19 mouse cellular contexts compared by ENCODE assay signal in genomic region chr12:10462956-10463355, GRCm38 (mm10).
DNase-seq lines count a peak whose midpoint lies in the region; ATAC-seq and TF ChIP-seq lines count a peak whose summit lies in the region.
"Had no signal": no experiment of that assay in that cellular context is flagged by ENCODE, and none has a peak within 500 bp of the region (broad histone marks: within the 10 kb centered on the region; RNA-seq: fewer than 3 reads in every experiment).

No protein-coding gene starts in this region.

- H3K4me2 ChIP-seq in embryonic facial prominence, embryonic 13.5 days: no peak overlapping the region
- H3K4me2 ChIP-seq in midbrain, postnatal 0 days (ENCODE audit: low read depth, low read length, poor library complexity, severe bottlenecking): no peak overlapping the region
- no peak overlapping the region for H3K4me2 ChIP-seq in midbrain, embryonic 15.5 days
- H3K4me2 ChIP-seq: hindbrain, embryonic 15.5 days; neural tube, embryonic 13.5 days had no signal

- H3K9ac ChIP-seq in embryonic facial prominence, embryonic 13.5 days: no peak overlapping the region
- no peak overlapping the region for H3K9ac ChIP-seq in midbrain, postnatal 0 days (replicated peaks; ENCODE audit: low read length, poor library complexity, severe bottlenecking)
- no peak overlapping the region for H3K9ac ChIP-seq in midbrain, embryonic 15.5 days
- H3K9ac ChIP-seq: forebrain, postnatal 0 days; hindbrain, embryonic 15.5 days; liver, embryonic 14.5 days; neural tube, embryonic 13.5 days had no signal

- TF ChIP-seq CTCF in midbrain, postnatal 0 days (IDR thresholded peaks at IDR 0.05): no peak

- H3K27ac ChIP-seq in embryonic facial prominence, embryonic 13.5 days: peak overlapping the region; percentile 55
- no peak overlapping the region for H3K27ac ChIP-seq in embryonic facial prominence, embryonic 10.5 days (replicated peaks)
- H3K27ac ChIP-seq in midbrain, postnatal 0 days (ENCODE audit: low read depth, low read length): no peak overlapping the region
- no peak overlapping the region for H3K27ac ChIP-seq in midbrain, embryonic 15.5 days
- H3K27ac ChIP-seq: hindbrain, embryonic 15.5 days; liver, embryonic 14.5 days; neural tube, embryonic 13.5 days had no signal

- no peak for DNase-seq in embryonic facial prominence, embryonic 10.5 days (ENCODE audit: low spot score)
- DNase-seq in midbrain, postnatal 0 days (ENCODE audit: low spot score): peak; percentile 8
- peak; percentile 55 for DNase-seq in gastrocnemius, postnatal 10 days
- DNase-seq in testis, postnatal 14 days (ENCODE audit: low spot score): peak; percentile 10
- DNase-seq in right cerebral cortex, postnatal 25 days: no peak
- no peak for DNase-seq in layer of hippocampus, postnatal 10 days (ENCODE audit: low spot score in 2 of 2)
- DNase-seq: adrenal gland, postnatal 36 days; B cell, adult 2 months; cerebellum, adult 9-10 months; forebrain, postnatal 0 days; right cerebral cortex, postnatal 14 days had no signal

- no peak overlapping the region for H3K4me3 ChIP-seq in embryonic facial prominence, embryonic 13.5 days
- H3K4me3 ChIP-seq in embryonic facial prominence, embryonic 10.5 days: no peak overlapping the region
- H3K4me3 ChIP-seq in midbrain, postnatal 0 days (ENCODE audit: low read depth, low read length): no peak overlapping the region
- no peak overlapping the region for H3K4me3 ChIP-seq in midbrain, embryonic 15.5 days
- H3K4me3 ChIP-seq: hindbrain, embryonic 15.5 days; neural tube, embryonic 13.5 days had no signal

- 43% methylated on average over 3 of the region's 3 CpGs for WGBS in embryonic facial prominence, embryonic 13.5 days
- 56% methylated on average over 3 of the region's 3 CpGs for WGBS in embryonic facial prominence, embryonic 10.5 days
- WGBS in midbrain, postnatal 0 days: 63% methylated on average over 3 of the region's 3 CpGs
- WGBS in midbrain, embryonic 15.5 days: 56% methylated on average over 3 of the region's 3 CpGs

- no peaks in the 10 kb centered on the region for H3K9me3 ChIP-seq in embryonic facial prominence, embryonic 13.5 days
- no peaks in the 10 kb centered on the region for H3K9me3 ChIP-seq in embryonic facial prominence, embryonic 10.5 days
- H3K9me3 ChIP-seq in midbrain, postnatal 0 days (ENCODE audit: low read length): no peaks in the 10 kb centered on the region
- H3K9me3 ChIP-seq in midbrain, embryonic 15.5 days: no peaks in the 10 kb centered on the region
- H3K9me3 ChIP-seq: hindbrain, embryonic 15.5 days; neural tube, embryonic 13.5 days had no signal

- H3K27me3 ChIP-seq in embryonic facial prominence, embryonic 13.5 days: no peaks in the 10 kb centered on the region
- no peaks in the 10 kb centered on the region for H3K27me3 ChIP-seq in embryonic facial prominence, embryonic 10.5 days (replicated peaks; ENCODE audit: low read depth, poor library complexity, severe bottlenecking)
- H3K27me3 ChIP-seq in midbrain, postnatal 0 days (ENCODE audit: insufficient read depth, low read length): no peaks in the 10 kb centered on the region
- no peaks in the 10 kb centered on the region for H3K27me3 ChIP-seq in midbrain, embryonic 15.5 days (replicated peaks)
- H3K27me3 ChIP-seq: hindbrain, embryonic 15.5 days; neural tube, embryonic 13.5 days had no signal

- peaks cover 17% of the 10 kb centered on the region; the same call in 1 of the 2 replicates for H3K4me1 ChIP-seq in embryonic facial prominence, embryonic 13.5 days
- H3K4me1 ChIP-seq in embryonic facial prominence, embryonic 10.5 days: peaks cover 5% of the 10 kb centered on the region
- H3K4me1 ChIP-seq in midbrain, postnatal 0 days (ENCODE audit: insufficient read depth, low read length): no peaks in the 10 kb centered on the region
- H3K4me1 ChIP-seq in midbrain, embryonic 15.5 days: no peaks in the 10 kb centered on the region
- H3K4me1 ChIP-seq: hindbrain, embryonic 15.5 days; neural tube, embryonic 13.5 days had no signal

- H3K36me3 ChIP-seq in embryonic facial prominence, embryonic 13.5 days: no peaks in the 10 kb centered on the region
- H3K36me3 ChIP-seq in embryonic facial prominence, embryonic 10.5 days (replicated peaks): no peaks in the 10 kb centered on the region
- no peaks in the 10 kb centered on the region for H3K36me3 ChIP-seq in midbrain, postnatal 0 days (ENCODE audit: insufficient read depth, low read length)
- no peaks in the 10 kb centered on the region for H3K36me3 ChIP-seq in midbrain, embryonic 15.5 days (replicated peaks)
- H3K36me3 ChIP-seq: hindbrain, embryonic 15.5 days; neural tube, embryonic 13.5 days had no signal

- ATAC-seq in embryonic facial prominence, embryonic 13.5 days (ENCODE audit: insufficient number of reproducible peaks, insufficient read depth, low FRiP score, low TSS enrichment, low read depth): no peak
- no peak for ATAC-seq in midbrain, postnatal 0 days (ENCODE audit: low FRiP score)
- no peak for ATAC-seq in midbrain, embryonic 15.5 days (replicated peaks)
- ATAC-seq: activated CD4-positive, CD25-positive, alpha-beta regulatory T cell, adult 4 months; forebrain, postnatal 0 days; intestine, embryonic 16.5 days; lung, postnatal 0 days had no signal

Comparison
In these comparisons a context has a peak if more than half of its experiments do, and no peak if none do; other contexts are left out.
1. DNase-seq: peak in midbrain, postnatal 0 days (single experiment), gastrocnemius, postnatal 10 days (single experiment) and testis, postnatal 14 days (single experiment); none in embryonic facial prominence, embryonic 10.5 days (single experiment), right cerebral cortex, postnatal 25 days (single experiment) and layer of hippocampus, postnatal 10 days (0 of 2).